Comparison of ENCODE assay signal across 9 mouse cellular contexts in genomic region chr1:74025651-74026226, GRCm38 (mm10).
DNase-seq lines count a peak whose midpoint lies in the region; ATAC-seq and TF ChIP-seq lines count a peak whose summit lies in the region.
"Had no signal": no experiment of that assay in that cellular context is flagged by ENCODE, and none has a peak within 500 bp of the region (broad histone marks: within the 10 kb centered on the region; RNA-seq: fewer than 3 reads in every experiment).

No protein-coding gene starts in this region.

- 0 out of 2 replicates have a peak overlapping the region, but pooled peaks have one; percentile 20 for H3K9ac ChIP-seq in lung, embryonic 14.5 days
- H3K9ac ChIP-seq: midbrain, embryonic 13.5 days had no signal

- DNase-seq in heart, adult 11 months: peak; percentile 96
- DNase-seq in heart, postnatal 10 days: no peak
- DNase-seq in lung, embryonic 14.5 days: no peak
- DNase-seq in lung, postnatal 14 days: no peak
- DNase-seq in heart, postnatal 14 days: peak; percentile 26 to 29
- DNase-seq in lung, postnatal 36 days: peak; percentile 64
- DNase-seq in MN1 (ENCODE audit: low spot score): no peak
- no peak for DNase-seq in thymus, postnatal 14 days

- H3K27me3 ChIP-seq in lung, embryonic 14.5 days (ENCODE audit: insufficient read depth, low read length): no peaks in the 10 kb centered on the region
- H3K27me3 ChIP-seq: midbrain, embryonic 13.5 days had no signal

- H3K27ac ChIP-seq in lung, embryonic 14.5 days (ENCODE audit: low read depth): peak overlapping the region; percentile 95
- H3K27ac ChIP-seq: midbrain, embryonic 13.5 days had no signal

- ATAC-seq in lung, embryonic 14.5 days (ENCODE audit: insufficient read depth): no peak
- ATAC-seq: midbrain, embryonic 13.5 days had no signal

- intact Hi-C loops in heart, postnatal 10 days (cut with DNase I): loop anchor here (2.0 kb wide), 1 partner anchor 25 kb away; no protein-coding TSS in a partner anchor
- intact Hi-C loops in heart, postnatal 14 days (cut with DNase I): loop anchor here (2.0 kb wide), 1 partner anchor 21 kb away; no protein-coding TSS in a partner anchor

- no peaks in the 10 kb centered on the region for H3K36me3 ChIP-seq in lung, embryonic 14.5 days (ENCODE audit: insufficient read depth)
- H3K36me3 ChIP-seq: midbrain, embryonic 13.5 days had no signal

- no peak for TF ChIP-seq CTCF in lung, embryonic 14.5 days (IDR thresholded peaks at IDR 0.05; ENCODE audit: low read depth)

- 14% methylated on average over 4 of the region's 4 CpGs for WGBS in lung, embryonic 14.5 days

- H3K4me3 ChIP-seq in lung, embryonic 14.5 days (ENCODE audit: low read depth, low read length): no peak overlapping the region
- H3K4me3 ChIP-seq: midbrain, embryonic 13.5 days had no signal

- no peaks in the 10 kb centered on the region for H3K9me3 ChIP-seq in lung, embryonic 14.5 days (ENCODE audit: low read depth, low read length)
- H3K9me3 ChIP-seq: midbrain, embryonic 13.5 days had no signal

- peaks cover 67% of the 10 kb centered on the region for H3K4me1 ChIP-seq in lung, embryonic 14.5 days (ENCODE audit: insufficient read depth)

- H3K4me2 ChIP-seq in lung, embryonic 14.5 days: peak overlapping the region; percentile 25; the same call in 1 of the 2 replicates
- H3K4me2 ChIP-seq: midbrain, embryonic 13.5 days had no signal

Comparison
In these comparisons a context has a peak if more than half of its experiments do, and no peak if none do; other contexts are left out.
1. DNase-seq: peak in heart, adult 11 months (single experiment), heart, postnatal 14 days (2 of 2) and lung, postnatal 36 days (single experiment); none in heart, postnatal 10 days (0 of 2), lung, embryonic 14.5 days (single experiment), lung, postnatal 14 days (single experiment), MN1 (single experiment) and thymus, postnatal 14 days (single experiment).